Mouse (Mus musculus) kidney, embryonic 16.5 days (tissue): ENCODE results near the gene Fgfr2. TPM values are rescaled to one million over a fixed set of nuclear protein-coding genes. Genes with fewer than 3 reads are reported as not detected.
A peak's percentile ranks its signal among the peaks of the same experiment; 100 is the strongest.

Experiments used
- ATAC-seq: fragments of 200-750 bp; cut with Nextera tagmentation; 2 replicates; pipeline ENCODE4 v1.8.0; 2017; ENCODE audit warnings: moderate TSS enrichment; ENCODE audit not compliant: low FRiP score, low TSS enrichment
- H3K27ac ChIP-seq: fragments of 300-500 bp; sonication (generic); 2 replicates; pipeline ENCODE4 v1.5.1; 2014; ENCODE audit warnings: low read length
- H3K27me3 ChIP-seq: fragments of 300-500 bp; sonication (generic); 2 replicates; pipeline ENCODE4 v1.6.1; 2014; ENCODE audit warnings: low read length, control low read depth, mixed read lengths; ENCODE audit not compliant: insufficient read depth
- H3K36me3 ChIP-seq: fragments of 300-500 bp; sonication (generic); 2 replicates; pipeline ENCODE4 v1.6.1; 2014; ENCODE audit warnings: low read length, control low read depth, mixed read lengths; ENCODE audit not compliant: insufficient read depth
- H3K4me1 ChIP-seq: fragments of 300-500 bp; sonication (generic); 2 replicates; pipeline ENCODE4 v1.6.1; 2014; ENCODE audit warnings: low read length, control low read depth, mixed read lengths; ENCODE audit not compliant: insufficient read depth
- H3K4me2 ChIP-seq: fragments of 300-500 bp; sonication (generic); replicated peaks from 2 replicates; pipeline ENCODE4 v1.6.1; 2014; ENCODE audit warnings: low read depth, low read length
- H3K4me3 ChIP-seq: fragments of 300-500 bp; sonication (generic); 2 replicates; pipeline ENCODE4 v1.5.1; 2014; ENCODE audit warnings: mild to moderate bottlenecking, low read length
- H3K9ac ChIP-seq: fragments of 300-500 bp; sonication (generic); replicated peaks from 2 replicates; pipeline ENCODE4 v1.6.1; 2014; ENCODE audit warnings: low read length
- H3K9me3 ChIP-seq: fragments of 300-500 bp; sonication (generic); 2 replicates; pipeline ENCODE4 v1.6.1; 2016; ENCODE audit warnings: low read length, control low read depth
- WGBS: fragments of 180-500 bp; shearing (Covaris S2); extraction: QIAGEN DNeasy Blood & Tissue Kit; methylation state at CpG from one replicate; pipeline ENCODE4 v1.1.7; 2014; 5-methylcytosine and 5-hydroxymethylcytosine counted together
- polyA plus RNA-seq: library from polyadenylated mRNA; unstranded; fragments of >200 nt; fragmentation: Nextera tagmentation; extraction: Ambion mirVana; gene quantifications from 2 replicates; pipeline ENCODE4 v1.2.1, GENCODE M21; 2015

Fgfr2 gene
- polyA plus RNA-seq, 1 experiment from 2014 or later: 118 TPM

DNA sequence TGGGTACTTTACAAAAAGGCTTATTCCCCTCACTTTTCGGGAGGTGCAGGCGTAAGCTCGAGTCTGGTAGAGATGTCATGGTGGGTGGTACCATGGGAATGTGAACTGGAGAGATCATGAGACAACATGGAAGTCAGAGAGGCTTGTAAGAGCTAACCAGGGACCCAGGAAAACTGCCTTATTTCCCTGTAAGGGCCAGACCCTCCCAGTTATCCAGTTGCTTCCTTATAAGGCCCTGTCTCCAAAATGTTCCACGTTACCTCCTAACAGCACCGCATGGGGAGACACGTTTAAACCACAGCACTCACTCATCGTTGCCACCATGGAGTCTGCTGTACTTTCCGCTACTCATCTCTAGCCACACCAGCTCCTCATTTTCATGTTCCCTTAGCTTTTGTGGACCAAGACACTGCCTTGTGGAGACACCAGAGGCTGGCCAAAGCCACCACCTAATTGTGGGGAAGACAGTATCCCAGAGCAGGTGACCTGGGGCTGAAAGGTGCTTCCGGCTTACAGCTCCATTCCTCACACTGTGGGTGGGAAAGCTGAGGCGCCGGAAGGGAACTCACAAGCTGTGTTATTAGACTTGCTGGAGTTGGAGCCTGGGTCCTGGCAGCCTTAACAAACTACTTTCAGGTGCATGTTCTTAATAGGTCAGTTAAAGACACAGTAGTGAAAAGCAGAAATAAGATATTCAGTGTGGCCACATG, 2178.2 kb downstream of the Fgfr2 start:
- ATAC-seq: no peak
- no peaks in the 10 kb centered on the region for H3K36me3 ChIP-seq
- no peak overlapping the region for H3K4me3 ChIP-seq
- 88% methylated on average over 11 of the region's 11 CpGs for WGBS
- no peaks in the 10 kb centered on the region for H3K4me1 ChIP-seq
- no peaks in the 10 kb centered on the region for H3K27me3 ChIP-seq
- H3K27ac ChIP-seq: no peak overlapping the region
- H3K9ac ChIP-seq: no peak overlapping the region
- no peaks in the 10 kb centered on the region for H3K9me3 ChIP-seq
- no peak overlapping the region for H3K4me2 ChIP-seq

DNA sequence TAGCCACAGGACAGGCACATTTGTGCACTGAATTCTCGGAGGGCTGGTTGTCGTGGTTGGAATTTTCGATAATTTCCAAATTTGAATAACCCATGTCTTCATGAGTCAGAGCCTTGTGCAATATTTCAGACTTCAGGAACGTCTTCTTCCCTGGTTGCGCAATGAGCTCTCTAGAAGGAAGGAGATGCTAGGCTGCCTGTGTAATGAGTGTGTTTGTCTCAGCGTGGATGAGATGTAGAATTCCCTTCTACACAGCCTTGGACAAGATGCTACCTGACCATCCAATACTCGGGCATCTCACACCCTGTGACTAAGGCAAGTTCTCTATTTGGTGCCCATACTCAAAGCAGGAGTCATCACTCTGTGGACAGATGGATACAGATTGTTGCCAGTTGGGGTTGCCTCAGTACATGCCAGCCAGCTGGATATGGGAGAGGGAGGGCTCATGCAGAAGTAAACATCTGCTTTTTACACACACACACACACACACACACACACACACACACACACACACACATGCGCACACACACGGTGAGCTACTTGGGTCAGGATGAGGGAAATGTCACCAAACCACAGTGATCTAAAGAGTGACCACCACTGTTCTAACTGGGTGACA, 2179.8 kb downstream of the Fgfr2 start:
- no peaks in the 10 kb centered on the region for H3K9me3 ChIP-seq
- ATAC-seq: no peak
- peaks cover 8% of the 10 kb centered on the region for H3K27me3 ChIP-seq
- H3K27ac ChIP-seq: no peak overlapping the region
- H3K4me1 ChIP-seq: no peaks in the 10 kb centered on the region
- H3K9ac ChIP-seq: no peak overlapping the region
- H3K36me3 ChIP-seq: no peaks in the 10 kb centered on the region
- no peak overlapping the region for H3K4me3 ChIP-seq
- no peak overlapping the region for H3K4me2 ChIP-seq
- WGBS: 85% methylated on average over 9 of the region's 9 CpGs

DNA sequence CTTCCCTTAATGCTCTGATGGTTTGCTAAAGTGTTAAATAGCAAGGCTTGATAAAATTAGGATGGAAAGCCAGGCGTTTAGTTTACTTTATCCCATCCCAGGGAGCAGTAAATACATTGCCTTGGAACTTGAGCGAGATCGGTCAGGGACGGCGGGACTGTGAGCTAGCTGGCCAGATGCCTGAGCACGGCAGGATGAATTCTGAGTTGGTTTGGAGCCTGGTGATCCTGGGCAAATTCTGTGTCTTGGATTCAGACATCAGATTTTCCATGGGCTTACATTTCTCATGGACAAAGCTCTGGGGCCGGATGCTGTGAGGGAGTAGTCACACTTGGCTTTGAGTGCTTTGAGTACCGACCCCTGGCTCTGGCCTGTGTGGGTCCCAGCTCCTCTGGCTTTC, 2182.4 kb downstream of the Fgfr2 start:
- Histone ChIP-seq H3K27me3 (peaks cover 34% of the 10 kb centered on the region), H3K4me3 (no peak overlapping the region), H3K9ac (no peak overlapping the region), H3K9me3 (no peaks in the 10 kb centered on the region), H3K4me2 (no peak overlapping the region), H3K27ac (no peak overlapping the region), H3K4me1 (peaks cover 14% of the 10 kb centered on the region; the same call in 1 of the 2 replicates), H3K36me3 (no peaks in the 10 kb centered on the region)
- no peak for ATAC-seq
- 63% methylated on average over 8 of the region's 8 CpGs for WGBS

DNA sequence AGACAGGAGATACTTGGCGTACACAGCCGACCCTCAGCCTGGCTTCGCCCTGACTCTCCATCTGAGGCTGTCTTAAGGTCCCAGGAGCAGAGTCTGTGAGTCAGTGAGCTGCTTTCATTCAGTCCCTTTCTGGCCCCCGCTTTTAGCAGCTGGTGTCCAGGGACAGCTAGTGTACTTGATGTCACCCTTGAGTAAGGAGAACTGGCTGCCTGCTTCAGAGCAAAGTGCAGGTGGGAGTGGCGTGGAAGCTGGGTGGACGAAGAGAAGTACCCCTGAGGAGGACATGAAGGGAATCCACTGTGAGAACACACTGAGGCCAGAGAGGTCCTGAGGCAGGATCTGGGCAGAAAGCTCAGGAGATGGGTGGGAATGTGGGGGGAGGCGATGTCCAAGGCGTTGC, 2184.3 kb downstream of the Fgfr2 start:
- 73% methylated on average over 8 of the region's 8 CpGs for WGBS

DNA sequence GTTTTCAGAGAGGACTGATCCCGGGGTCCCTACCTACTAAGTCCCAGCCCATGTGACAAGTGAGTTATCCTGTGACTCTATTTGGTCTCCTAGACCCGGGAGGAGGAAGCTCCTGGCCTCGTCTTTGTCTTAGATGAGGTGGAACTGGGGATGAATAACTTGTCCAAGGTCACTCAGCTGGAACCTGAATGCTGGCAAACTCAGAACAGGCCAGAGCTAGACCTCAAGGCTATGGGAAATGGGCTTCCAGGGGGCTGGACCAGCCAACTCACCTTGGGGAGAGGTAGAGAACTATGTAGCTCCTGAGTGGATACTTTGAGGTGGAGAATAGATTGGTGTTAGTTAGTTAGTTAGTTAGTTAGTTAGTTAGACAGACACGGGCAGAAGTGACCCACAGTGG, 2185.1 kb downstream of the Fgfr2 start:
- peaks cover 18% of the 10 kb centered on the region; the same call in 1 of the 2 replicates for H3K4me1 ChIP-seq
- no peak overlapping the region for H3K4me3 ChIP-seq
- peaks cover 60% of the 10 kb centered on the region for H3K27me3 ChIP-seq
- no peaks in the 10 kb centered on the region for H3K36me3 ChIP-seq
- no peaks in the 10 kb centered on the region for H3K9me3 ChIP-seq
- no peak for ATAC-seq
- 62% methylated on average over 4 of the region's 4 CpGs for WGBS
- no peak overlapping the region for H3K4me2 ChIP-seq
- H3K27ac ChIP-seq: no peak overlapping the region
- no peak overlapping the region for H3K9ac ChIP-seq

More for the DNA sequence above, 2184.3 kb downstream of the Fgfr2 start:
- no peak for ATAC-seq
- Histone ChIP-seq H3K4me1 (peaks cover 18% of the 10 kb centered on the region; the same call in 1 of the 2 replicates), H3K27me3 (peaks cover 51% of the 10 kb centered on the region), H3K4me3 (no peak overlapping the region), H3K9me3 (no peaks in the 10 kb centered on the region), H3K4me2 (no peak overlapping the region), H3K27ac (no peak overlapping the region), H3K9ac (no peak overlapping the region), H3K36me3 (no peaks in the 10 kb centered on the region)

DNA sequence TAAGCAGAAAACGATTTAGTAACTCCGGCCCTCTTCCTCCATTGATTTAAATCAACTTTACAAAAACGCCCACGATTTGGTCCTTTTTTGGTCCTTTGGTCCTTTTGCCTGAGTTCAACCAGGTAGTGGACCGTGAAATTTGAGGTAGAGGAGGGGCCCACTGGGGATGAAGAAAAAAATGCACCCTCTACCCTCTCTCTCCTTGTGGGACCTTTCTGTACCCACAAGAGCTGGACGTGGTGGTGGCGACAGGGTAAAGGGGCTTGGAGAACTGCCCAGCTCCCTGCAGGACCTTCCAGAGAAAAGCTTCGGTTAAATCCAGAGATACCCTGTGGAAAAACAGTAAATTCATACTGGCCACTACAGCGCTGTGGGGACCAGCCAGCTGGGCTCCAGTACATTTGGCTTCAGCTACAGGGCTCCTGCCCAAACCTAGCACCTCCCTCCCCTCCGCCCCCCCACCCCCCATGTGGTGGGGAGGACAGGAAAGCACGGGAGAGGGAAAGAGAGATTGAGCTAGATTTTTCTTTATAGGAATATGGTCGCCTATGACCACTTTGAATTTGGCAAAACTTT, 2185.8 kb downstream of the Fgfr2 start:
- no peak overlapping the region for H3K9ac ChIP-seq
- WGBS: 23% methylated on average over 11 of the region's 12 CpGs
- no peak for ATAC-seq
- peaks cover 65% of the 10 kb centered on the region for H3K27me3 ChIP-seq
- peak overlapping the region; percentile 78 for H3K4me2 ChIP-seq
- H3K27ac ChIP-seq: no peak overlapping the region
- H3K4me1 ChIP-seq: peaks cover 18% of the 10 kb centered on the region; the same call in 1 of the 2 replicates
- H3K9me3 ChIP-seq: no peaks in the 10 kb centered on the region
- H3K4me3 ChIP-seq: no peak overlapping the region
- H3K36me3 ChIP-seq: no peaks in the 10 kb centered on the region

DNA sequence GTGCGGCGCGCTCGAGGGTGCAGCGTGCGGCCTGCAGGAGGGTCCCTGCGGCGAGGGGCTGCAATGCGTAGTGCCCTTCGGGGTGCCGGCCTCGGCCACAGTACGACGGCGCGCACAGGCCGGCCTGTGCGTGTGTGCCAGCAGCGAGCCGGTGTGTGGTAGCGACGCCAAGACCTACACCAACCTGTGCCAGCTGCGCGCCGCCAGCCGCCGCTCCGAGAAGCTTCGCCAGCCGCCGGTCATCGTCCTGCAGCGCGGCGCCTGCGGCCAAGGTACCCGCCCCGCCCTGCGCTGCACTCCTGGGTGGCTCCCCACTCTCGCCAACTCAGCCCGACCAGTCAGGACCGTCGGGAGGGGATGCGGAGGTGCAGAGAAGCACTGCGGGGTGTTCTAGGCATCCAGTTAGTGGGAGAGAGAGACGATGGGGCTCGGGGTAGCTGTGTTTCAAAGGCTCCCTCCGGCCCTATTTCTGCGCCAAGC, 2186.6 kb downstream of the Fgfr2 start:
- 1% methylated on average over 46 of the region's 49 CpGs for WGBS
- H3K4me3 ChIP-seq: peak overlapping the region; percentile 52
- peak overlapping the region; percentile 3 for H3K9ac ChIP-seq
- no peaks in the 10 kb centered on the region for H3K36me3 ChIP-seq
- no peak overlapping the region for H3K27ac ChIP-seq
- peaks cover 3% of the 10 kb centered on the region; the same call in 1 of the 2 replicates for H3K9me3 ChIP-seq
- peaks cover 18% of the 10 kb centered on the region; the same call in 1 of the 2 replicates for H3K4me1 ChIP-seq
- ATAC-seq: peak; percentile 43
- H3K27me3 ChIP-seq: peaks cover 67% of the 10 kb centered on the region
- H3K4me2 ChIP-seq: peak overlapping the region; percentile 78

DNA sequence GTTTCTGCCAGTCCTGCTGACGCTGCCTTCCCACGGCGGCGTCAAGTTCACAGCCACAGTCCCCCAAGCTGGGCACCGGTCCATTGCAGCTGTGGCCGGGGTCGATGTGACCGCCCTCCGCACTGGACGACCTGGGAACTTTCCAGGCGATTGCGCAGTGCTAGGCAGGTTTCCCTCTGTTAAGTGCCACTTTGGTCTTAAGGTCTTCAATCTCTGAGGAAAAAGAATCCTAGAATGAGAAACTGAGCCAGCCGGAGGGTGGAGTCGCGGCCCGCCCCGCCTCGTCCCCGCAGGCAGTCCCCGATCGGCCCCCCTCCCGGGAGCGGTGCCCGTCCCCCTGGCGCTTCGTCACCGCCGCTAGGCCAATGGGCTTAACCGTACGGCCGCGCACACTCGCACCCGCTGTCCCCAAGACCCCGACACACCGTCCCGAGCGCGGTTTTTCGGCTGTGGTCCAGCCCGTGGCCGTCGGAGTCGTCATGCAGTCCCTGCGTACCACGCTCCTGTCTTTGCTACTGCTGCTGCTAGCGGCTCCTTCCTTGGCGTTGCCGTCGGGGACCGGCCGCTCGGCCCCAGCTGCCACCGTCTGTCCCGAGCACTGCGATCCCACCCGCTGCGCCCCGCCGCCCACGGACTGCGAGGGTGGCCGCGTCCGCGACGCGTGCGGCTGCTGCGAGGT, 2187.2 kb downstream of the Fgfr2 start, which contains the start of gene Htra1:
TSS of gene Htra1 (plus strand) at position 319 of the 679 bp plus-strand sequence.
- Histone ChIP-seq H3K36me3 (no peaks in the 10 kb centered on the region), H3K4me2 (peak within 1 kb of the TSS; percentile 78), H3K4me3 (peak within 1 kb of the TSS; percentile 52), H3K9me3 (peaks cover 3% of the 10 kb centered on the region; the same call in 1 of the 2 replicates), H3K27me3 (peaks cover 67% of the 10 kb centered on the region), H3K4me1 (peaks cover 18% of the 10 kb centered on the region; the same call in 1 of the 2 replicates), H3K9ac (peak within 1 kb of the TSS; percentile 3), H3K27ac (no peak within 1 kb of the TSS)
- ATAC-seq: peak; percentile 82
- under 1% methylated on average over 69 of the region's 70 CpGs for WGBS

DNA sequence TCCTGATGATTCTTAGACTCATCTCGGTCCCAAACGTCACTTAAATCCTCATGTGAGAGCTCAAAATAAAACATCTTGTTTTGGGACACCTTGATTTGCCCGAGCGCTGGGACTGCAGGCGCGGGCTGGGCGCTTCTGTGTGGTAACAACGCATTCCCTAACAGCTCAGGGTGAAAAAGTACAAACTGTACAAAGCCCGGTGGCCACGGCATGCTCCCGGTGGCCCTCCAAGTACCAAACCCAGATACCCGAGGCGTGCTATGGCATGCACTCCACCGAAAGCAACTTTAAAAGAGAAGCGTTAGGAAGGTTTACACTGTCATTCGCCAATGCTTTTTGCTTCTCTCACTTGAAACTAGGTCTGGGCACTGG, 2187.7 kb downstream of the Fgfr2 start:
- peak overlapping the region; percentile 52 for H3K4me3 ChIP-seq
- 11% methylated on average over 16 of the region's 16 CpGs for WGBS
- no peaks in the 10 kb centered on the region for H3K36me3 ChIP-seq
- peaks cover 18% of the 10 kb centered on the region; the same call in 1 of the 2 replicates for H3K4me1 ChIP-seq
- no peak for ATAC-seq
- peaks cover 3% of the 10 kb centered on the region; the same call in 1 of the 2 replicates for H3K9me3 ChIP-seq
- H3K9ac ChIP-seq: no peak overlapping the region
- H3K27ac ChIP-seq: no peak overlapping the region
- peak overlapping the region; percentile 78 for H3K4me2 ChIP-seq
- peaks cover 67% of the 10 kb centered on the region for H3K27me3 ChIP-seq
